Mouse (Mus musculus) adrenal gland, postnatal 4 days (tissue): ENCODE data around the gene Chrna9. TPM values are rescaled to one million over a fixed set of nuclear protein-coding genes. Genes with fewer than 3 reads are reported as not detected.

Source experiments
- DNase-seq, 2 experiments: peaks; one replicate each; pipeline ENCODE4 v3.0.0; 2021 to 2022; ENCODE audit warnings: low spot score in 2 of 2, mixed read lengths in 2 of 2
- microRNA-seq: library from miRNA; unstranded; fragments of <30 nt; microRNA quantifications from one replicate; pipeline ENCODE4 v1.2.0, GENCODE M21; 2021
- total RNA-seq, 2 experiments: library from RNA; stranded (reverse); gene quantifications; 2 replicates each; pipeline ENCODE4 v1.2.3; 2021

The Chrna9 gene
- total RNA-seq, 2 experiments from 2014 or later, result 0.67 to 1.4 TPM

DNA sequence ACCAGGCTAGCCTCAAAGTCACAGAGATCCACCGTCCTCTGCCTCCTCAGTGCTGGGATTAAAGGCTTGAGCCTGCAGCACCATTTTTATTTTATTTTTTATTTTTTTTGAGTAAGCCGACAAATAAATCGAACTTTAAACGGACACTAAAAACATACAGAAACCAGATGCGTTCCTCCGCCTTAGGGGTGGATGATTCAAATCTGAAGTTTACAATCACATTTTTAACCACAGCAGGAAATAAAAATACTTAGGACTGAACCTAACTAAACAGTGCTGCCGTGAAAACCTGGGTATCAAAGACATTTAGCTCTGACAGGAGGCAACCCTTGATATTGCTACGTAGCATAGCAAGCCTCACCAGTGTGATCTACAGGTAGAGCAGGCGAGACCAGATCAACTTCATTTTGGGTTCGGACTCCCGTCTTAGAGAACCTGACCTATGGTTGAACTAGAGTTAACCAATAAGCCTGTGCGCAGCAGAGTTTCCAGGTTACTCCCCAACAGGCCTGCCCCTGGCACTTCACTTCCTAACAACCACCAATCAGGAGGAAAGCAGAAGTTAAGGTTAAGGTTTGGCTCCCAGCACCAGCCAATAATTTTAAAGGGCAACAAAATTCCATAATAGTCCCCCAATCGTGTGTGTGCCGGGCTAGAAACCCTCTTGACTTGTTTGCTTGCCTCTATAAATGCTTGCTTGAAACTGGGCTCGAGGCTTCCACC lies 73.7 kb downstream of the Chrna9 start:
- DNase-seq, result no peak

GRCm38 (mm10) chr5:66013999-66014398 lies 79.3 kb downstream of the Chrna9 start:
- no peak for DNase-seq

DNA sequence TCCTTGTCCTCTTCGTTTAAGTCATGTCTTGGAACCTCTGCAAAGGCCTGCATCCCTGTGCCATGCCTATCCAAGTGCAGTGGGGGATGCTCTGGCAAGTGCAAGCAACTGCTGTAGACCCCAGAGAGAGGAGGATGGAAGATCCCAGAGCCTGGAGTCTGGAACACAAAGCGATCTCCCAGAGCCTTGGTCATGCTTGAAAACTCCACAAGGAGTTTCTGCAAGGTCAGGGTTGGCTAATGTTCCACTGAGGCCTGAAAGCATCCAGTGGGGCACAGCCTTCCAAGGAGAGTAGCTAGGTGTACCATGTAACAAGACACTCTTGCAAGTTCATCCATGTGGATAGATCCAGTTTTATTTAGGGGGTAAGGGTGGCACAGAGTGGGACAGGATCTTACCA lies 79.7 kb downstream of the Chrna9 start:
- no peak for DNase-seq

GRCm38 (mm10) chr5:66015449-66015961 lies 80.8 kb downstream of the Chrna9 start:
- no peak for DNase-seq

- DNase-seq, result no peak
Measured at GRCm38 (mm10) chr5:66026796-66027195, 92.1 kb downstream of the Chrna9 start.

Small RNAs within 50 kb of the gene (microRNA-seq; reads per million reads assigned to microRNA genes)
- not detected for gene Gm25952

Other genes with a start within 250 kb of the Chrna9 start
- 100 to 1,000 TPM; 120 to 134 TPM for gene Pds5a, start 236.6 kb upstream of the Chrna9 start, total RNA-seq
- 10 to 100 TPM; 41.6 to 45.6 TPM for gene N4bp2, start 171.4 kb upstream of the Chrna9 start, total RNA-seq
- under 1 TPM; 0.59 to 0.76 TPM for gene Rhoh, start 73.7 kb upstream of the Chrna9 start, total RNA-seq
- under 1 TPM; 0.39 to 0.40 TPM for gene 9130230L23Rik, start 69.4 kb downstream of the Chrna9 start, total RNA-seq
- gene Rbm47, start 238.2 kb downstream of the Chrna9 start, total RNA-seq, result 10 to 100 TPM; 63.2 to 73.3 TPM